Mouse (Mus musculus): ENCODE measurements around the gene Rptor.

DNA sequence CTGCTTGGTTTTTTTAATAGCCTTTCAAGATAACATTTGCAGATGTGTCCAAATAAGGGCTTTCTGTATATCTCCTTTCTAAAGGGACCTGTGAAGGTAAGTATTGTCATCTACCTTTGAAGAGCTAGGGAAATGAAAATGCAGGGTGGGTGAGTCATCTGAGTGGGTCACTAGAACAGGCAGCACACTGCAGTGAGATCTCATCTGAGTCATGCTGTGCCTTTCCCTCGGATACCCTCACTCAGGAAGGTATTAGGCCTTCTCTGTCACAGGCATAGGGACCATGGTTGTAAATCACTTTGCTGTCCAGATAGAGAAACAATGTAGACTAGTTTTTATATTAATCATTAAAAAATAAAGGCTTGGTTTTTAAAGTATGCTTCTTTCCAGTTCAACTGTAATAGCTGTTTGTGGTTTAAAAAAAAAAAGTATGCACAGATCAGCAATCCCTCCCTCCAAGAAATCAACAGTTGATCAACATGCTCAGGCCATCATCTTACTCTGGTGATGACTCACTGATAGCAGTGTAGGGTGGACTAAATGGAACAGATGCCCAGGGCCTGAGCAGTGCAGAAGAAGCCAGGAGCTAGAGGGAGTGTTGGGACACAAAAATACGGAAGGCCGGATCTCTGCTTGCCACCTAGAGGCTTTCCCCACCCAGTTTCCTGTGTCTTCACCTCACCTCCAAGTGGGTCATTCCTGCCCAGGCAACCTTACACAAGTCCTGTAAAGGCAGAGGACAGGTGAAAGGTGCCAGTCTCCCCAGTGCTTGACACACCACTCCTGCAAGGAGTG lies 186.4 kb downstream of the Rptor start:
- no peak for TF ChIP-seq CTCF (IDR thresholded peaks at IDR 0.05 in 2 of 3, conservative IDR thresholded peaks at IDR 0.05 in 1 of 3; ENCODE audit: control insufficient read depth in 1 of 3, insufficient read depth in 1 of 3, low read depth in 2 of 3, low read length in 3 of 3, poor library complexity in 1 of 3, severe bottlenecking in 1 of 3)
- no peak for TF ChIP-seq POLR2A (IDR thresholded peaks at IDR 0.05; ENCODE audit: control insufficient read depth in 1 of 2, insufficient read depth in 1 of 2, low read depth in 1 of 2, low read length in 2 of 2, poor library complexity in 1 of 2)
- no peak for TF ChIP-seq ZNF384 (IDR thresholded peaks at IDR 0.05; ENCODE audit: low read depth, low read length)
- no peak for TF ChIP-seq E2F4 (IDR thresholded peaks at IDR 0.05; ENCODE audit: borderline replicate concordance, low read depth, low read length)
- TF ChIP-seq KAT2A (conservative IDR thresholded peaks at IDR 0.05; ENCODE audit: low read depth, low read length) = no peak
- no peak for TF ChIP-seq USF1 (IDR thresholded peaks at IDR 0.05; ENCODE audit: low read depth, low read length)
- TF ChIP-seq NRF1 (IDR thresholded peaks at IDR 0.05; ENCODE audit: insufficient read depth, low read depth, low read length, poor library complexity, severe bottlenecking) = no peak

All from MEL (cell line).